Mouse (Mus musculus) CH12.LX (cell line): ENCODE data around the gene Rab10. TPM values are rescaled to one million over a fixed set of nuclear protein-coding genes. Genes with fewer than 3 reads are reported as not detected.
A peak's percentile ranks its signal among the peaks of the same experiment; 100 is the strongest.

Source experiments
- DNase-seq: peaks from one replicate; pipeline ENCODE4 v3.0.0-alpha.2; 2013; ENCODE audit errors: extremely low read depth
- H3K27ac ChIP-seq: 2 replicates; pipeline ENCODE4 v1.5.1; 2012; ENCODE audit warnings: low read depth, mild to moderate bottlenecking, control low read depth, moderate library complexity; ENCODE audit not compliant: insufficient read depth
- H3K27me3 ChIP-seq: replicated peaks from 2 replicates; pipeline ENCODE3; 2012; ENCODE audit warnings: inconsistent platforms
- H3K36me3 ChIP-seq, 2 experiments: replicated peaks in 1 of 2; 2 replicates each; pipeline versions ENCODE3 to v1.6.1; 2012; ENCODE audit warnings: inconsistent platforms in 1 of 2, low read length in 1 of 2, mild to moderate bottlenecking in 1 of 2, mixed read lengths in 1 of 2, moderate library complexity in 1 of 2; ENCODE audit not compliant: control insufficient read depth in 1 of 2, insufficient read depth in 1 of 2
- H3K4me1 ChIP-seq, 2 experiments: 2 replicates each; pipeline ENCODE4 v1.6.1; 2012; ENCODE audit warnings: inconsistent platforms in 1 of 2, moderate library complexity in 1 of 2; ENCODE audit not compliant: insufficient read depth in 2 of 2, control insufficient read depth in 1 of 2
- H3K4me2 ChIP-seq: 2 replicates; pipeline ENCODE4 v1.6.1; 2012; ENCODE audit warnings: low read depth, mild to moderate bottlenecking, control low read depth; ENCODE audit not compliant: poor library complexity, insufficient read depth, severe bottlenecking
- H3K4me3 ChIP-seq, 3 experiments: fragments of 150-350 bp in 1 of 3; sonication (generic) in 1 of 3; replicated peaks in 1 of 3; 2 replicates each; pipeline versions ENCODE3 to v1.5.1; 2011 to 2012; ENCODE audit warnings: low read depth in 2 of 3, low read length in 2 of 3, mild to moderate bottlenecking in 2 of 3, moderate library complexity in 2 of 3, control low read depth in 1 of 3, improper control_type of control experiment in 1 of 3, inconsistent platforms in 1 of 3, mixed read lengths in 1 of 3; ENCODE audit not compliant: poor library complexity in 1 of 3
- H3K79me2 ChIP-seq: replicated peaks from 2 replicates; pipeline ENCODE4 v1.6.1; 2012; ENCODE audit warnings: mild to moderate bottlenecking, moderate library complexity; ENCODE audit not compliant: control insufficient read depth, poor library complexity, insufficient read depth, severe bottlenecking; ENCODE audit errors: extremely low read depth
- H3K9ac ChIP-seq: 2 replicates; pipeline ENCODE4 v1.6.1; 2012; ENCODE audit warnings: low read depth, mild to moderate bottlenecking, control low read depth, moderate library complexity; ENCODE audit not compliant: insufficient read depth
- H3K9me3 ChIP-seq: replicated peaks from 2 replicates; pipeline ENCODE3; 2012; ENCODE audit warnings: low read length, inconsistent platforms, mixed read lengths
- BHLHE40 ChIP-seq: IDR thresholded peaks from 2 replicates; pipeline ENCODE4 v1.6.1; 2011; ENCODE audit warnings: mild to moderate bottlenecking, low read depth, low read length, improper control_type of control experiment
- CHD1 ChIP-seq: IDR thresholded peaks from 2 replicates; pipeline ENCODE4 v1.6.1; 2012; ENCODE audit warnings: low read depth, low read length, improper control_type of control experiment, inconsistent platforms
- CHD2 ChIP-seq: IDR thresholded peaks from 2 replicates; pipeline ENCODE4 v1.6.1; 2011; ENCODE audit warnings: low read length, improper control_type of control experiment
- CTCF ChIP-seq, 2 experiments: IDR thresholded peaks in 1 of 2; conservative IDR thresholded peaks in 1 of 2; 2 replicates each; pipeline ENCODE4 v1.5.1; 2011 to 2012; ENCODE audit warnings: low read depth in 2 of 2, low read length in 2 of 2, improper control_type of control experiment in 1 of 2, inconsistent platforms in 1 of 2, mild to moderate bottlenecking in 1 of 2, moderate library complexity in 1 of 2
- E2F4 ChIP-seq: IDR thresholded peaks from 2 replicates; pipeline ENCODE4 v1.6.1; 2011; ENCODE audit warnings: low read depth, low read length, improper control_type of control experiment; ENCODE audit not compliant: insufficient replicate concordance
- ELF1 ChIP-seq: IDR thresholded peaks from 2 replicates; pipeline ENCODE4 v1.6.1; 2014; ENCODE audit warnings: low read depth, mild to moderate bottlenecking, inconsistent platforms, low read length, improper control_type of control experiment
- EP300 ChIP-seq: IDR thresholded peaks from 2 replicates; pipeline ENCODE4 v1.6.1; 2011; ENCODE audit warnings: low read length, improper control_type of control experiment
- ETS1 ChIP-seq: conservative IDR thresholded peaks from 2 replicates; pipeline ENCODE4 v1.6.1; 2012; ENCODE audit warnings: low read depth, mild to moderate bottlenecking, inconsistent platforms, low read length, improper control_type of control experiment, moderate library complexity
- HCFC1 ChIP-seq: IDR thresholded peaks from 2 replicates; pipeline ENCODE4 v1.6.1; 2012; ENCODE audit warnings: low read depth, mild to moderate bottlenecking, inconsistent platforms, low read length, improper control_type of control experiment
- IRF4 ChIP-seq: IDR thresholded peaks from 2 replicates; pipeline ENCODE4 v1.6.1; 2014; ENCODE audit warnings: low read depth, mild to moderate bottlenecking, inconsistent platforms, low read length, improper control_type of control experiment
- JUN ChIP-seq: IDR thresholded peaks from 2 replicates; pipeline ENCODE4 v1.6.1; 2011; ENCODE audit warnings: low read depth, mild to moderate bottlenecking, low read length, improper control_type of control experiment, moderate library complexity; ENCODE audit not compliant: insufficient read depth
- JUND ChIP-seq: conservative IDR thresholded peaks from 2 replicates; pipeline ENCODE4 v1.6.1; 2011; ENCODE audit warnings: low read depth, low read length, improper control_type of control experiment
- KAT2A ChIP-seq: IDR thresholded peaks from 2 replicates; pipeline ENCODE4 v1.6.1; 2012; ENCODE audit warnings: low read length, improper control_type of control experiment, inconsistent platforms; ENCODE audit not compliant: insufficient replicate concordance
- MAFK ChIP-seq: IDR thresholded peaks from 2 replicates; pipeline ENCODE4 v1.6.1; 2011; ENCODE audit warnings: low read length, improper control_type of control experiment; ENCODE audit not compliant: insufficient replicate concordance
- MAX ChIP-seq: IDR thresholded peaks from 2 replicates; pipeline ENCODE4 v1.6.1; 2011; ENCODE audit warnings: low read length, improper control_type of control experiment
- MAZ ChIP-seq: IDR thresholded peaks from 2 replicates; pipeline ENCODE4 v1.6.1; 2012; ENCODE audit warnings: low read depth, mild to moderate bottlenecking, inconsistent platforms, low read length, improper control_type of control experiment, moderate library complexity
- MEF2A ChIP-seq: IDR thresholded peaks from 2 replicates; pipeline ENCODE4 v1.6.1; 2014; ENCODE audit warnings: low read depth, mild to moderate bottlenecking, inconsistent platforms, low read length, improper control_type of control experiment, borderline replicate concordance
- MXI1 ChIP-seq: IDR thresholded peaks from 2 replicates; pipeline ENCODE4 v1.6.1; 2011; ENCODE audit warnings: mild to moderate bottlenecking, low read depth, low read length, improper control_type of control experiment
- MYC ChIP-seq: IDR thresholded peaks from 2 replicates; pipeline ENCODE4 v1.6.1; 2011; ENCODE audit warnings: low read depth, mild to moderate bottlenecking, improper control_type of control experiment, low read length
- NELFE ChIP-seq: IDR thresholded peaks from 2 replicates; pipeline ENCODE4 v1.6.1; 2011; ENCODE audit warnings: low read depth, low read length, improper control_type of control experiment
- NRF1 ChIP-seq: IDR thresholded peaks from 2 replicates; pipeline ENCODE4 v1.6.1; 2014; ENCODE audit warnings: low read depth, mild to moderate bottlenecking, inconsistent platforms, low read length, improper control_type of control experiment, moderate library complexity
- PAX5 ChIP-seq: IDR thresholded peaks from 2 replicates; pipeline ENCODE4 v1.6.1; 2012; ENCODE audit warnings: low read length, inconsistent platforms, mixed read lengths
- POLR2A ChIP-seq: IDR thresholded peaks from 2 replicates; pipeline ENCODE4 v1.6.1; 2011; ENCODE audit warnings: low read depth, mild to moderate bottlenecking, improper control_type of control experiment, low read length
- POLR2AphosphoS2 ChIP-seq: IDR thresholded peaks from 2 replicates; pipeline ENCODE4 v1.6.1; 2011; ENCODE audit warnings: low read depth, low read length, improper control_type of control experiment
- RAD21 ChIP-seq: IDR thresholded peaks from 2 replicates; pipeline ENCODE4 v1.6.1; 2011; ENCODE audit warnings: low read depth, mild to moderate bottlenecking, low read length, improper control_type of control experiment, moderate library complexity
- RCOR1 ChIP-seq: conservative IDR thresholded peaks from 2 replicates; pipeline ENCODE4 v1.6.1; 2012; ENCODE audit warnings: low read depth, mild to moderate bottlenecking, inconsistent platforms, low read length, improper control_type of control experiment
- SIN3A ChIP-seq: IDR thresholded peaks from 2 replicates; pipeline ENCODE4 v1.6.1; 2012; ENCODE audit warnings: low read length, improper control_type of control experiment, inconsistent platforms
- SMC3 ChIP-seq: IDR thresholded peaks from 2 replicates; pipeline ENCODE4 v1.6.1; 2011; ENCODE audit warnings: low read depth, low read length, improper control_type of control experiment
- TBP ChIP-seq: conservative IDR thresholded peaks from 2 replicates; pipeline ENCODE4 v1.6.1; 2011; ENCODE audit warnings: low read depth, low read length, improper control_type of control experiment
- TCF12 ChIP-seq: IDR thresholded peaks from 2 replicates; pipeline ENCODE4 v1.6.1; 2014; ENCODE audit warnings: low read depth, mild to moderate bottlenecking, inconsistent platforms, low read length, improper control_type of control experiment
- UBTF ChIP-seq: IDR thresholded peaks from 2 replicates; pipeline ENCODE4 v1.6.1; 2012; ENCODE audit warnings: low read depth, mild to moderate bottlenecking, inconsistent platforms, low read length, improper control_type of control experiment, moderate library complexity
- USF1 ChIP-seq: IDR thresholded peaks from 2 replicates; pipeline ENCODE4 v1.6.1; 2014; ENCODE audit warnings: low read depth, mild to moderate bottlenecking, inconsistent platforms, low read length, improper control_type of control experiment
- USF2 ChIP-seq: conservative IDR thresholded peaks from 2 replicates; pipeline ENCODE4 v1.6.1; 2011; ENCODE audit warnings: low read depth, low read length, improper control_type of control experiment
- ZC3H11A ChIP-seq: IDR thresholded peaks from 2 replicates; pipeline ENCODE4 v1.6.1; 2012; ENCODE audit warnings: low read depth, mild to moderate bottlenecking, inconsistent platforms, low read length, improper control_type of control experiment
- ZKSCAN1 ChIP-seq: IDR thresholded peaks from 2 replicates; pipeline ENCODE4 v1.6.1; 2012; ENCODE audit warnings: low read depth, inconsistent platforms, low read length, improper control_type of control experiment, borderline replicate concordance
- ZMIZ1 ChIP-seq: IDR thresholded peaks from 2 replicates; pipeline ENCODE4 v1.6.1; 2012; ENCODE audit warnings: low read depth, mild to moderate bottlenecking, inconsistent platforms, low read length, improper control_type of control experiment
- ZNF384 ChIP-seq: IDR thresholded peaks from 2 replicates; pipeline ENCODE4 v1.6.1; 2012; ENCODE audit warnings: low read depth, low read length, improper control_type of control experiment, inconsistent platforms
- dilution Hi-C: fragments of 300-500 bp; cut with MboI; formaldehyde crosslinking; loops from 2 replicates; pipeline ENCODE4 v1.14.3; 2020; ENCODE audit warnings: low sequenced_read_pairs; ENCODE audit not compliant: extremely low pct_unique_long_range_greater_than_20kb, extremely low pct_ligation_motif_present
- in situ Hi-C: fragments of 300-500 bp; cut with MboI; formaldehyde crosslinking; loops from 3 replicates; pipeline ENCODE4 v1.14.3; 2019; ENCODE audit warnings: low sequenced_read_pairs, low pct_ligation_motif_present, low pct_unique_long_range_greater_than_20kb, mixed read lengths
- polyA plus RNA-seq: library from polyadenylated mRNA; unstranded; fragments of >175 nt; gene quantifications from 2 replicates; pipeline ENCODE4 v1.2.1, GENCODE M21; 2012; ENCODE audit warnings: low read depth; ENCODE audit not compliant: insufficient read length
- total RNA-seq, 2 experiments: library from RNA; depleted of rRNA; stranded (reverse); fragments of 300-350 nt in 1 of 2; fragments of >200 nt in 1 of 2; gene quantifications; 2 replicates each; pipeline ENCODE4 v1.2.3; 2012 to 2014

The Rab10 gene
- total RNA-seq (2012; rRNA removed) (60.1 and 68.2 TPM in 2 replicates), total RNA-seq (2014; rRNA removed) (91.8 and 109 TPM in 2 replicates), polyA plus RNA-seq (108 and 111 TPM in 2 replicates)

DNA sequence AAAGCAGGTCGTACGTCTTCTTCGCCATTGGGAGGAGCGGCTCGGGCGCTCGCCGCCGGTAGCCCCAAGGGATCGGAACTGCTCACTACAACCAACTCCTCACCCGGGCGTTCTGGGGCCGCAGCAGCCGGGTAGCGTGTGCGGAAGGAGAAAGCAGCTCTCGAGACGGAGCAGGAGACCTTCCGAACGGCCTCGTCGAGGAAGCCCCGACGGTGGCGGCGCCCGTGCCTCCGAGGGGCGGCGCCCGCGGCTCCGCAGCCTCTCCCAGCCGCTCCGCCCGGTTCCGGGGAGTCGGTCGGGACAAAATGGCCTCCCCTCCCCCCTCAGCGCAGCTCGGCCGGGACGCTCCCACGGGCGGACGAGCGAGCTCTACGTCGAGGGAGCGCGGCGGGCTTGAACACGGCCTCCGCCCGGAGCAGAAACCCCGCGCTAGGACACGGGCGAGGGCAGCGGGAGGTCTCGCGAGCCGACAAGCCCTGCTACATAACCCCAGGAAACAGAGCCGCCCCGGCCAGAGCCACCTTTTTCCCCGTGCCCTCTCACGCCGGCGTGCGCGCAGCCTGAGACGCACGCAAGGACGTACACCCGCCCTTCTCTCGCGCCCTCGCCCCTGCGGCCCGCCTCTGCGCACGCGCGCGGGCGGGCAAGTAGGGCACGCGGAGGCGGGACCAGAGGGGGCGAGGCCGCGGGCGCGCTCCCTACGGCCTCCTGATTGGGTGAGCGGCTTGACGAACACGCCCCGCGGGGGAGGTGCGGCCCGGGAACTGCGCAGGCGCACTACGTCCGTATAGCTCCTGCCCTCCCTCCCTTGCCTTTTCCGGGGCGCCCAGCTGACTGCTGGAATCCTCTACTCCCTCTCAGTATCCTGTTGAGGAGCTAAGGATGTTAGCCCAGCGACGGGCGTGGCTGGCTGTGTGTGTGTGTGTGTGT, at the start of gene Rab10:
Rab10 (minus strand) TSS at position 579 of the 930 bp plus-strand sequence.
- Histone ChIP-seq H3K4me3 (peak within 1 kb of the TSS; percentile 79 to 85 (median 84)), H3K9ac (peak within 1 kb of the TSS; percentile 77), H3K79me2 (peaks cover 42% of the 10 kb centered on the region), H3K9me3 (no peaks in the 10 kb centered on the region), H3K27me3 (no peaks in the 10 kb centered on the region), H3K27ac (peak within 1 kb of the TSS; percentile 87), H3K4me2 (peak within 1 kb of the TSS; percentile 94), H3K4me1 (peaks cover 0 to 25% of the 10 kb centered on the region in 2 experiments; a peak in 3 of 4 replicates), H3K36me3 (peaks cover 0 to 6% of the 10 kb centered on the region in 2 experiments)
- peak; percentile 94 for DNase-seq
- in situ Hi-C loops (loop anchor here (5.0 kb wide), 2 partner anchors 38 to 72 kb away; no protein-coding TSS in a partner anchor), dilution Hi-C loops (no loop called here)
- TF ChIP-seq ZNF384 (no peak), MEF2A (peak; percentile 32), UBTF (peak; percentile 87), MYC (no peak), IRF4 (peak; percentile 24; the same call in 1 of the 2 replicates), CHD2 (peak; percentile 80; the same call in 1 of the 2 replicates), POLR2AphosphoS2 (peak; percentile 54; the same call in 1 of the 2 replicates), JUN (no peak), POLR2A (peak; percentile 91), MXI1 (no peak; the same call in 1 of the 2 replicates), MAX (peak; percentile 88), JUND (no peak), CHD1 (no peak), ELF1 (peak; percentile 67), PAX5 (no peak), ZC3H11A (no peak), TCF12 (peak; percentile 86), TBP (no peak), SIN3A (peak; percentile 65), HCFC1 (peak; percentile 61), RCOR1 (0 out of 2 replicates have a peak, but pooled peaks have one; percentile 26), MAFK (no peak), USF1 (no peak), ZMIZ1 (peak; percentile 90), CTCF (conservative IDR thresholded peaks at IDR 0.05 in 1 of 2, IDR thresholded peaks at IDR 0.05 in 1 of 2; ENCODE audit: low read depth in 2 of 2, low read length in 2 of 2) (no peak), RAD21 (peak; percentile 1), ZKSCAN1 (no peak), MAZ (peak; percentile 22; the same call in 1 of the 2 replicates), KAT2A (0 out of 2 replicates have a peak, but pooled peaks have one; percentile 32), NELFE (peak; percentile 96), BHLHE40 (peak; percentile 69; the same call in 1 of the 2 replicates), EP300 (no peak), USF2 (no peak), NRF1 (peak; percentile 96), SMC3 (no peak), E2F4 (peak; percentile 64; the same call in 1 of the 2 replicates), ETS1 (0 out of 2 replicates have a peak, but pooled peaks have one; percentile 7)
